Mouse (Mus musculus) MEL (cell line): Measurements from ENCODE around the gene Cntn1. TPM values are rescaled to one million over a fixed set of nuclear protein-coding genes. Genes with fewer than 3 reads are reported as not detected.

Experiments used
- DNase-seq: peaks from one replicate; pipeline ENCODE4 v3.0.0; 2011; ENCODE audit warnings: low read depth, low spot score
- H3K27ac ChIP-seq: 2 replicates; pipeline ENCODE4 v1.5.1; 2012; ENCODE audit warnings: low read depth, mild to moderate bottlenecking, control low read depth, low read length, moderate library complexity; ENCODE audit not compliant: control insufficient read depth
- H3K27me3 ChIP-seq, 2 experiments: fragments of 150-350 bp in 1 of 2; sonication (generic) in 1 of 2; 2 replicates each; pipeline ENCODE4 v1.6.1; 2012; ENCODE audit warnings: low read length in 2 of 2, mild to moderate bottlenecking in 2 of 2, improper control_type of control experiment in 1 of 2, moderate library complexity in 1 of 2; ENCODE audit not compliant: insufficient read depth in 2 of 2, control insufficient read depth in 1 of 2
- H3K36me3 ChIP-seq, 2 experiments: 2 replicates each; pipeline ENCODE4 v1.6.1; 2012 to 2014; ENCODE audit warnings: low read length in 2 of 2, improper control_type of control experiment in 1 of 2, inconsistent platforms in 1 of 2, mild to moderate bottlenecking in 1 of 2; ENCODE audit not compliant: insufficient read depth in 2 of 2, control insufficient read depth in 1 of 2
- H3K4me1 ChIP-seq, 2 experiments: fragments of 150-350 bp in 1 of 2; sonication (generic) in 1 of 2; 2 replicates each; pipeline ENCODE4 v1.6.1; 2012; ENCODE audit warnings: low read length in 2 of 2, improper control_type of control experiment in 1 of 2, mild to moderate bottlenecking in 1 of 2; ENCODE audit not compliant: insufficient read depth in 2 of 2, control insufficient read depth in 1 of 2
- H3K4me3 ChIP-seq, 2 experiments: fragments of 150-350 bp in 1 of 2; sonication (generic) in 1 of 2; 2 replicates each; pipeline ENCODE4 v1.5.1; 2012; ENCODE audit warnings: low read depth in 2 of 2, low read length in 2 of 2, mild to moderate bottlenecking in 2 of 2, moderate library complexity in 2 of 2, control low read depth in 1 of 2, improper control_type of control experiment in 1 of 2; ENCODE audit not compliant: control insufficient read depth in 1 of 2, insufficient read depth in 1 of 2
- H3K79me2 ChIP-seq: 2 replicates; pipeline ENCODE4 v1.6.1; 2012; ENCODE audit warnings: mild to moderate bottlenecking, low read length, moderate library complexity; ENCODE audit not compliant: control insufficient read depth, poor library complexity, insufficient read depth
- H3K9ac ChIP-seq: 2 replicates; pipeline ENCODE4 v1.6.1; 2012; ENCODE audit warnings: low read depth, mild to moderate bottlenecking, control low read depth, low read length, moderate library complexity; ENCODE audit not compliant: control insufficient read depth, poor library complexity, severe bottlenecking
- H3K9me3 ChIP-seq: fragments of 150-350 bp; sonication (generic); replicated peaks from 2 replicates; pipeline ENCODE4 v1.6.1; 2012; ENCODE audit warnings: mild to moderate bottlenecking, low read length, improper control_type of control experiment, moderate library complexity; ENCODE audit not compliant: insufficient read depth
- CHD1 ChIP-seq: IDR thresholded peaks from 2 replicates; pipeline ENCODE4 v1.6.1; 2012; ENCODE audit warnings: low read depth, mild to moderate bottlenecking, inconsistent platforms, low read length, improper control_type of control experiment
- CHD2 ChIP-seq: IDR thresholded peaks from 2 replicates; pipeline ENCODE4 v1.6.1; 2011; ENCODE audit warnings: low read length, improper control_type of control experiment
- CTCF ChIP-seq, 3 experiments: IDR thresholded peaks in 2 of 3; conservative IDR thresholded peaks in 1 of 3; 2 replicates each; pipeline ENCODE4 v1.5.1; 2011 to 2012; ENCODE audit warnings: low read length in 3 of 3, low read depth in 2 of 3, mild to moderate bottlenecking in 2 of 3, improper control_type of control experiment in 1 of 3, inconsistent platforms in 1 of 3, mixed read lengths in 1 of 3, moderate library complexity in 1 of 3; ENCODE audit not compliant: control insufficient read depth in 1 of 3, insufficient read depth in 1 of 3, poor library complexity in 1 of 3, severe bottlenecking in 1 of 3
- E2F4 ChIP-seq: IDR thresholded peaks from 2 replicates; pipeline ENCODE4 v1.6.1; 2011; ENCODE audit warnings: low read depth, low read length, improper control_type of control experiment, borderline replicate concordance
- EP300 ChIP-seq, 2 experiments: IDR thresholded peaks; 2 replicates each; pipeline ENCODE4 v1.6.1; 2011; ENCODE audit warnings: improper control_type of control experiment in 2 of 2, low read length in 2 of 2, low read depth in 1 of 2, mild to moderate bottlenecking in 1 of 2
- ETS1 ChIP-seq: IDR thresholded peaks from 2 replicates; pipeline ENCODE4 v1.6.1; 2012; ENCODE audit warnings: low read depth, mild to moderate bottlenecking, inconsistent platforms, low read length, improper control_type of control experiment, moderate library complexity
- GABPA ChIP-seq: IDR thresholded peaks from 2 replicates; pipeline ENCODE4 v1.6.1; 2012; ENCODE audit warnings: low read depth, mild to moderate bottlenecking, inconsistent platforms, low read length, improper control_type of control experiment, moderate library complexity
- HCFC1 ChIP-seq: IDR thresholded peaks from 2 replicates; pipeline ENCODE4 v1.6.1; 2012; ENCODE audit warnings: low read depth, mild to moderate bottlenecking, inconsistent platforms, low read length, improper control_type of control experiment, moderate library complexity
- MAZ ChIP-seq: IDR thresholded peaks from 2 replicates; pipeline ENCODE4 v1.6.1; 2012; ENCODE audit warnings: low read depth, mild to moderate bottlenecking, inconsistent platforms, low read length, improper control_type of control experiment
- MEF2A ChIP-seq: IDR thresholded peaks from 2 replicates; pipeline ENCODE4 v1.6.1; 2014; ENCODE audit warnings: low read depth, mild to moderate bottlenecking, inconsistent platforms, low read length, improper control_type of control experiment; ENCODE audit not compliant: poor library complexity, insufficient replicate concordance, severe bottlenecking; ENCODE audit errors: extremely low read depth
- MYB ChIP-seq: IDR thresholded peaks from 2 replicates; pipeline ENCODE4 v1.6.1; 2011; ENCODE audit warnings: mild to moderate bottlenecking, low read depth, low read length, improper control_type of control experiment
- MYC ChIP-seq: IDR thresholded peaks from 2 replicates; pipeline ENCODE4 v1.6.1; 2011; ENCODE audit warnings: low read depth, mild to moderate bottlenecking, low read length, improper control_type of control experiment, moderate library complexity
- POLR2AphosphoS2 ChIP-seq: IDR thresholded peaks from 2 replicates; pipeline ENCODE4 v1.6.1; 2011; ENCODE audit warnings: low read length, improper control_type of control experiment
- POLR2AphosphoS5 ChIP-seq: IDR thresholded peaks from 2 replicates; pipeline ENCODE4 v1.6.1; 2012; ENCODE audit warnings: low read depth, borderline replicate concordance, mild to moderate bottlenecking, inconsistent platforms, low read length, moderate library complexity, mixed read lengths
- SMC3 ChIP-seq: IDR thresholded peaks from 2 replicates; pipeline ENCODE4 v1.6.1; 2011; ENCODE audit warnings: low read depth, low read length, improper control_type of control experiment
- TBP ChIP-seq: IDR thresholded peaks from 2 replicates; pipeline ENCODE4 v1.8.0; 2011; ENCODE audit warnings: low read depth, low read length, improper control_type of control experiment
- UBTF ChIP-seq: IDR thresholded peaks from 2 replicates; pipeline ENCODE4 v1.6.1; 2012; ENCODE audit warnings: low read depth, mild to moderate bottlenecking, inconsistent platforms, low read length, improper control_type of control experiment, moderate library complexity, borderline replicate concordance; ENCODE audit not compliant: insufficient read depth
- ZC3H11A ChIP-seq: IDR thresholded peaks from 2 replicates; pipeline ENCODE4 v1.6.1; 2012; ENCODE audit warnings: low read depth, mild to moderate bottlenecking, inconsistent platforms, low read length, improper control_type of control experiment
- ZKSCAN1 ChIP-seq: IDR thresholded peaks from 2 replicates; pipeline ENCODE4 v1.6.1; 2012; ENCODE audit warnings: low read depth, mild to moderate bottlenecking, inconsistent platforms, low read length, improper control_type of control experiment, moderate library complexity
- ZMIZ1 ChIP-seq: IDR thresholded peaks from 2 replicates; pipeline ENCODE4 v1.6.1; 2012; ENCODE audit warnings: low read depth, mild to moderate bottlenecking, inconsistent platforms, low read length, improper control_type of control experiment, moderate library complexity
- ZNF384 ChIP-seq: IDR thresholded peaks from 2 replicates; pipeline ENCODE4 v1.6.1; 2012; ENCODE audit warnings: low read depth, mild to moderate bottlenecking, inconsistent platforms, low read length, improper control_type of control experiment
- polyA plus RNA-seq, 2 experiments: library from polyadenylated mRNA; stranded (reverse) in 1 of 2; unstranded in 1 of 2; fragments of >175 nt in 1 of 2; fragments of >200 nt in 1 of 2; gene quantifications; 2 replicates each; pipeline versions ENCODE4 v1.2.1 to v1.2.4; 2012; ENCODE audit warnings: low replicate concordance in 2 of 2, low read depth in 1 of 2; ENCODE audit not compliant: insufficient read length in 2 of 2, insufficient read depth in 1 of 2, missing spikeins in 1 of 2
- total RNA-seq: library from RNA; depleted of rRNA; stranded (reverse); fragments of 300-350 nt; gene quantifications from 2 replicates; pipeline ENCODE4 v1.2.3, GENCODE M21; 2012

Gene Cntn1
- total and polyA plus RNA-seq, 3 experiments: not detected

- H3K27me3 ChIP-seq: no peaks in the 10 kb centered on the region
- TF ChIP-seq ZC3H11A (no peak), CHD1 (no peak), MYC (no peak), CTCF (IDR thresholded peaks at IDR 0.05 in 2 of 3, conservative IDR thresholded peaks at IDR 0.05 in 1 of 3; ENCODE audit: control insufficient read depth in 1 of 3, insufficient read depth in 1 of 3, low read depth in 2 of 3, low read length in 3 of 3, poor library complexity in 1 of 3, severe bottlenecking in 1 of 3) (no peak), ZKSCAN1 (no peak), TBP (no peak), CHD2 (no peak), HCFC1 (no peak), GABPA (no peak), ZMIZ1 (no peak), ETS1 (no peak), ZNF384 (no peak), POLR2AphosphoS2 (no peak), EP300 (IDR thresholded peaks at IDR 0.05; ENCODE audit: low read depth in 1 of 2, low read length in 2 of 2) (no peak)
- H3K36me3 ChIP-seq: no peaks in the 10 kb centered on the region
- H3K4me1 ChIP-seq: no peaks in the 10 kb centered on the region
- H3K9ac ChIP-seq: no peak overlapping the region
- no peak for DNase-seq
- no peak overlapping the region for H3K4me3 ChIP-seq
- H3K79me2 ChIP-seq: no peaks in the 10 kb centered on the region
- no peaks in the 10 kb centered on the region for H3K9me3 ChIP-seq
- no peak overlapping the region for H3K27ac ChIP-seq
Observed at GRCm38 (mm10) chr15:92161163-92162025, 110.4 kb downstream of the Cntn1 start.

- no peak overlapping the region for H3K27ac ChIP-seq
- no peak overlapping the region for H3K9ac ChIP-seq
- DNase-seq: no peak
- H3K27me3 ChIP-seq: no peaks in the 10 kb centered on the region
- TF ChIP-seq E2F4 (no peak), MYB (no peak), MAZ (no peak), ZKSCAN1 (no peak), MEF2A (no peak), SMC3 (no peak), POLR2AphosphoS5 (no peak), UBTF (no peak)
- H3K4me3 ChIP-seq: no peak overlapping the region
- H3K9me3 ChIP-seq: no peaks in the 10 kb centered on the region
- no peaks in the 10 kb centered on the region for H3K36me3 ChIP-seq
- no peaks in the 10 kb centered on the region for H3K79me2 ChIP-seq
- H3K4me1 ChIP-seq: no peaks in the 10 kb centered on the region
Observed at GRCm38 (mm10) chr15:92162835-92163234, 111.9 kb downstream of the Cntn1 start.
